Mouse (Mus musculus): ENCODE data around the gene Npy. TPM values are rescaled to one million over a fixed set of nuclear protein-coding genes. Genes with fewer than 3 reads are reported as not detected.

Gene Npy
- 322 TPM for polyA plus RNA-seq (2015; fragmentation: Illumina TruSeq; extraction: RNeasy Lipid Tissue Mini Kit (QIAGEN cat#74804); ENCODE audit: low read depth, low replicate concordance)

GRCm38 (mm10) chr6:49821961-49822870 lies at the start of gene Npy:
Npy (plus strand) TSS chr6:49822710.

Measured in brain, adult 10 weeks (tissue).